Mouse (Mus musculus): ENCODE measurements around the gene Tchhl1. TPM values are rescaled to one million over a fixed set of nuclear protein-coding genes. Genes with fewer than 3 reads are reported as not detected.

Gene Tchhl1
- polyA plus RNA-seq, 1 experiment from 2014 or later = not detected

DNA sequence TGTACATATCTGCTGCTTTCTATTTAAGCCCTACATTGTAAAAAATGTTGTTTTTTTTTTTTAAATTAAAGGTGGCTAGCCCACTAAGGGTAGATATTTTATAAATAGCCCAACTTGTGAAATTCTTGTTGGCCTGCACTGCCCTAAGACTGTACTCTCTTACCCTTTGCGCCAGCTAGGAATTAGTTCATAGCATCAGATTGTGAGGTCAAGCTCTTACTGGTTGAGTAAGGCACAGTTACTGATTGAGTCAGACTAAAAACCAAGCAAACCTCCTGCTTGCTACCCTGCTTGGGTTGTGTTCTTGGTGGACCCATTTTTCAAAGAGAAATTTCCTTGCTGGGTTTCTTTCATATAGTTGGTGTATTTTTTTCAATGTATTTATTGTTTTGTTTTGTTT, 43.2 kb downstream of the Tchhl1 start:
- no peak overlapping the region for H3K4me3 ChIP-seq (replicated peaks; ENCODE audit: low read length)
- H3K9ac ChIP-seq (ENCODE audit: low read length) = no peak overlapping the region
- H3K36me3 ChIP-seq (ENCODE audit: control insufficient read depth, insufficient read depth, low read length) = no peaks in the 10 kb centered on the region
- WGBS = 91% methylated on average over 1 of the region's 1 CpGs
- no peak overlapping the region for H3K4me2 ChIP-seq (ENCODE audit: low read depth, low read length)
- no peaks in the 10 kb centered on the region for H3K9me3 ChIP-seq (replicated peaks; ENCODE audit: control insufficient read depth, low read length)
- H3K27ac ChIP-seq (ENCODE audit: low read length) = no peak overlapping the region
- ATAC-seq (ENCODE audit: insufficient read depth, low FRiP score) = no peak
- H3K4me1 ChIP-seq (ENCODE audit: control insufficient read depth, insufficient read depth, low read length) = no peaks in the 10 kb centered on the region
- H3K27me3 ChIP-seq (ENCODE audit: control insufficient read depth, insufficient read depth, low read length) = no peaks in the 10 kb centered on the region

DNA sequence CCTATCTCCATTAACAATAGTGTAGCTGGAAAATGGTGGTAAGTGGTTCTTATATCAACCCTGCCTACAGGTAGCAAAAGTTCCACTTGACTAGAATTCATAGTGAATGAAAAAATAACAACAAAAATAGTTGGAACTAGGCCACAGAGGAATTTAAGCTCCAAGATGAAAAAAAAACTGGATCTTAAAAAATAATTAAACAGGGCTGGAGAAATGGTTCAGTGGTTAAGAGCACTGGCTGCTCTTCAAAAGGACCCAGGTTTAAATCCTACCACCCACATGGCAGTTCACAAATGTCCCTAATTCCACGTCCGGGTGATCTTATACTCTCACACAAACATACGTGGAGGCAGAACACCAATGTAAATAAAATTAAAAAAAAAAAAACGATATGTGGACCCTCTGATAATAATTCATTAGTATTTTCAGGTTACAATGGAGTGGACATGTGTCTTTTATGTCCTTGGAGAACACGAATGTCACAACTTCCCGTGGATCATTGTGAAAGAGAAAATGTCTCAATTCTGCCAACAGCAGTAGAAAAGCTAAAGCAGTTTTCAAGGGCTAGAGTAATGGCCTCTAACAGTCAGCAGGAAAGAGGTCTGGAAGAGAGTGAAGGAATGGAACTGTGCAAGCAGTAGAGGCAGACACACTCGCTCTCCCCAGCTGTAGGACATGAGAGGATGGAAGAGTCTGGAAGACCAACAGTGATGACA, 44.0 kb downstream of the Tchhl1 start:
- no peak overlapping the region for H3K9ac ChIP-seq (ENCODE audit: low read length)
- no peaks in the 10 kb centered on the region for H3K27me3 ChIP-seq (ENCODE audit: control insufficient read depth, insufficient read depth, low read length)

DNA sequence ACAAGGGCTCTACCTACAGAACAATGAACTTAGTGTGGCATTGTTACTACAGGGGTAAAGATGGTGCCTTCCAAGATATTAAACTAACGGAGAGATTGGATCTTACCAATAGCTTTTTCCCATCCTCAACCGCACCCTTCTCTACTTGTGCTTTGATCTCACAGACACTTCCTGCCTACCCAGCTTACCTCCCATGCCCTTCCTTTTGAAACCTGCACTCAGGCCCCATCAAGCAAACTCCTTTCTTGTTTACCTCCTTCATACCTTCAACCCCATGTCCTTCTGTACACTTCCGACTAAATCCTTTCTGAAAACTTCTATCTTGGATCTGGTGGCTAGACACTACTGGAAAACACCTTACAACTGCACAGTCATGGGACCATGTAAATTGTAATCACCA, 46.1 kb downstream of the Tchhl1 start:
- H3K27me3 ChIP-seq (ENCODE audit: control insufficient read depth, insufficient read depth, low read length) = no peaks in the 10 kb centered on the region
- H3K4me1 ChIP-seq (ENCODE audit: control insufficient read depth, insufficient read depth, low read length) = no peaks in the 10 kb centered on the region
- no peak overlapping the region for H3K4me2 ChIP-seq (ENCODE audit: low read depth, low read length)
- no peak for ATAC-seq (ENCODE audit: insufficient read depth, low FRiP score)
- no peak overlapping the region for H3K4me3 ChIP-seq (replicated peaks; ENCODE audit: low read length)
- no peak overlapping the region for H3K27ac ChIP-seq (ENCODE audit: low read length)
- H3K9me3 ChIP-seq (replicated peaks; ENCODE audit: control insufficient read depth, low read length) = no peaks in the 10 kb centered on the region
- H3K36me3 ChIP-seq (ENCODE audit: control insufficient read depth, insufficient read depth, low read length) = no peaks in the 10 kb centered on the region
- WGBS = 89% methylated on average over 3 of the region's 3 CpGs
- no peak overlapping the region for H3K9ac ChIP-seq (ENCODE audit: low read length)

More for the DNA sequence above, 44.0 kb downstream of the Tchhl1 start:
- Histone ChIP-seq H3K36me3 (ENCODE audit: control insufficient read depth, insufficient read depth, low read length) (no peaks in the 10 kb centered on the region), H3K4me1 (ENCODE audit: control insufficient read depth, insufficient read depth, low read length) (no peaks in the 10 kb centered on the region), H3K27ac (ENCODE audit: low read length) (no peak overlapping the region), H3K4me2 (ENCODE audit: low read depth, low read length) (no peak overlapping the region), H3K9me3 (replicated peaks; ENCODE audit: control insufficient read depth, low read length) (no peaks in the 10 kb centered on the region), H3K4me3 (replicated peaks; ENCODE audit: low read length) (no peak overlapping the region)
- WGBS = 73% methylated on average over 7 of the region's 7 CpGs
- no peak for ATAC-seq (ENCODE audit: insufficient read depth, low FRiP score)

DNA sequence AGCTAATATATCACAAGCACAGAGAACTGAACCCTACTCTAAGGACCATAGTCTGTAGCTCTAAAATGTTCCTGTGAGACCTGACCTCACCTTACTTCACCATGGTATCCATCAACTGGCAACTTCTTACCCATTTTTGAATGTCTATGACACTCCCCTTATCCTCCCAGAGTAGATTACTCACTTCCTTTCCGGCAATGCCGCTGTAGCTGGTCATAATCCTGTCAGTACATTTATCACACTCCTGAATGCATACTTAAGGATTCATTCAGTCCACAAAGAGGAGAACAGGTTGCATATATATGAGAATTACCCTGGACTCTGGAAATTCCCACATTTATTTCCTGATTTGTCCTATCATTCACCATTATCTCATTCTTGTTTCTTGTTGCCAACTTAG, 48.8 kb downstream of the Tchhl1 start:
- whole genome bisulfite sequencing = 55% methylated on average over 2 of the region's 2 CpGs
- H3K27me3 ChIP-seq (ENCODE audit: control insufficient read depth, insufficient read depth, low read length) = no peaks in the 10 kb centered on the region
- peaks cover 11% of the 10 kb centered on the region for H3K4me1 ChIP-seq (ENCODE audit: control insufficient read depth, insufficient read depth, low read length)
- no peak for ATAC-seq (ENCODE audit: insufficient read depth, low FRiP score)
- no peaks in the 10 kb centered on the region for H3K36me3 ChIP-seq (ENCODE audit: control insufficient read depth, insufficient read depth, low read length)
- H3K27ac ChIP-seq (ENCODE audit: low read length) = no peak overlapping the region
- H3K4me2 ChIP-seq (ENCODE audit: low read depth, low read length) = no peak overlapping the region
- no peaks in the 10 kb centered on the region for H3K9me3 ChIP-seq (replicated peaks; ENCODE audit: control insufficient read depth, low read length)
- H3K9ac ChIP-seq (ENCODE audit: low read length) = no peak overlapping the region
- H3K4me3 ChIP-seq (replicated peaks; ENCODE audit: low read length) = no peak overlapping the region

DNA sequence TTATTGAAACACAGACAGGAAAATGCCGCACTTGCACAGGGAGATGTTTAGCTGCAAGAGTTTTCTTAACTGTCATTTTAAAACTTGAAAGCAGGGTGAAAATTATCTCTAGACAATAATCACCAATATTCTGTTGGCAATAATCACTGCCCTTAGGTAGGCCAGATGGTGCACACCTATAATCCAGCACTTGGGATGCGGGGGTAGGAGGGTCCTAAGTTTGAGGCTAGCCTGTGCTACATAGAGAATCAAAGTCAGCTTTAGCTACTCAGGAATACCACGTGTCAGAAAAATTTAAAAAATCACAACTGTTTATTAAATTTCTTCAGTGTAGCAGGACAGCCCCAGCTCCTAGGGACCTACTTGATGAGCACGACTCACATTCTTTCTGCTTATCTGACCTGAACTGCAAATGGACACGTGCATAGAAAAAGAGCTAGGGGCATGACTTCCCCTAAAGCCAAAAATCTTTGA, 51.3 kb downstream of the Tchhl1 start:
- Histone ChIP-seq H3K36me3 (ENCODE audit: control insufficient read depth, insufficient read depth, low read length) (no peaks in the 10 kb centered on the region), H3K4me1 (ENCODE audit: control insufficient read depth, insufficient read depth, low read length) (peaks cover 16% of the 10 kb centered on the region), H3K27ac (ENCODE audit: low read length) (peak overlapping the region; percentile 97), H3K27me3 (ENCODE audit: control insufficient read depth, insufficient read depth, low read length) (no peaks in the 10 kb centered on the region), H3K4me3 (replicated peaks; ENCODE audit: low read length) (peak overlapping the region; percentile 70), H3K9ac (ENCODE audit: low read length) (peak overlapping the region; percentile 89), H3K9me3 (replicated peaks; ENCODE audit: control insufficient read depth, low read length) (no peaks in the 10 kb centered on the region), H3K4me2 (ENCODE audit: low read depth, low read length) (peak overlapping the region; percentile 66; the same call in 1 of the 2 replicates)
- no peak for ATAC-seq (ENCODE audit: insufficient read depth, low FRiP score)
- 48% methylated on average over 5 of the region's 5 CpGs for WGBS

DNA sequence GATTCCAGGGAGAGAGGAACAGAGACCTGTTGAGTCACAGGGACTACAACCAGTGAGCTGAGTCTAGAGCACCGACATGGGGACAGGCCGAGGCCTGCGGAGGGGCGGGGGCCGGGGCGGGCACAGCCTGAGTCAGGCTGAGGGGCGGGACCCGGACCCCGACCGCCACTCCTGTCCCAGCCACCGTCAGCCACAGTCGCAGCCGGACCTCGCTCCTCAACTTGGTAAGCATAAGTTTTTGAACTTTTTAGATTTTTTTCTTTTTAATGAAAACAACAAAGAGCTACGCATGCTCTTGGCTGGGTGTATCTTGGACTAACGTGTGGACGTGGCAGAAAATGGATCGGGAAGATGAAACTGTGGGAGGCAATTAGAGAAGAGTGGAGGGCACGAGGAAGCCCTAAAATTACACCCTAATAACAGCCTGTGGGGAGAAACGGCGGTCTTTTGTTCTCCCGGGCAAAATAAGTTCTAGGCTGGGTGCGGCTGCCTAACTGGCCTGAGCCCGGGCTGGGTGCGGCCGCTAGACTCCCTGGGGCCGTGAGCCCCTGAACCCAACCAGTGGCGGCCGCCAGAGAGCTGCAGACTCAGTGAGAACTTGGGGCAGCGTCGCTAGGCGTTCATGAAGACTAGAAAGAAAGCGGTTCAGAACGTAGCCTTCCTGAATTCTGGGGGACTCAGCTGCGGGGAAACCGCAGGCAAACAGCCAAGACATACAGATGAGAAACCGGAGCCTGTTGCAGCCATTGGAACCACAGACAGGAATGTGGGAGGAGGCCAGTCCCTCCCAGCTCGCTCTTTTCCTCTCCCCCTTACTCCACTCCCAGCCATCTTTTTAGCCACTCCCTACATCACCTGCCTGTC, 52.0 kb downstream of the Tchhl1 start, which contains the start of gene S100a11:
Gene S100a11, plus strand, starts transcription at position 159 of the 864 bp plus-strand sequence.
- Histone ChIP-seq H3K36me3 (ENCODE audit: control insufficient read depth, insufficient read depth, low read length) (no peaks in the 10 kb centered on the region), H3K9ac (ENCODE audit: low read length) (peak within 1 kb of the TSS; percentile 89), H3K4me2 (ENCODE audit: low read depth, low read length) (peak within 1 kb of the TSS; percentile 66), H3K4me3 (replicated peaks; ENCODE audit: low read length) (peak within 1 kb of the TSS; percentile 70), H3K4me1 (ENCODE audit: control insufficient read depth, insufficient read depth, low read length) (peaks cover 16% of the 10 kb centered on the region), H3K9me3 (replicated peaks; ENCODE audit: control insufficient read depth, low read length) (no peaks in the 10 kb centered on the region), H3K27me3 (ENCODE audit: control insufficient read depth, insufficient read depth, low read length) (no peaks in the 10 kb centered on the region), H3K27ac (ENCODE audit: low read length) (peak within 1 kb of the TSS; percentile 97)
- ATAC-seq (ENCODE audit: insufficient read depth, low FRiP score) = peak; percentile 94
- WGBS = under 1% methylated on average over 38 of the region's 38 CpGs

Small RNA genes within 50 kb of the gene (microRNA-seq; reads per million reads assigned to microRNA genes)
- not detected for gene Gm22752

Other genes starting within 250 kb of the Tchhl1 start
- 2.2 and 3.0 TPM in 2 replicates for gene Flg, start 195.2 kb upstream of the Tchhl1 start, polyA plus RNA-seq (2015; fragmentation: Nextera tagmentation; extraction: Ambion mirVana)
- gene Hrnr, start 149.0 kb upstream of the Tchhl1 start, polyA plus RNA-seq (2015; fragmentation: Nextera tagmentation; extraction: Ambion mirVana) = 1.1 and 2.1 TPM in 2 replicates
- gene Rptn, start 75.1 kb upstream of the Tchhl1 start, polyA plus RNA-seq (2015; fragmentation: Nextera tagmentation; extraction: Ambion mirVana) = 30.5 and 60.5 TPM in 2 replicates
- 2.4 and 2.6 TPM in 2 replicates for gene Tchh, start 26.4 kb upstream of the Tchhl1 start, polyA plus RNA-seq (2015; fragmentation: Nextera tagmentation; extraction: Ambion mirVana)
- 2,104 and 2,339 TPM in 2 replicates for gene S100a11, start 51.7 kb downstream of the Tchhl1 start, polyA plus RNA-seq (2015; fragmentation: Nextera tagmentation; extraction: Ambion mirVana)
- gene S100a10, start 86.3 kb downstream of the Tchhl1 start, polyA plus RNA-seq (2015; fragmentation: Nextera tagmentation; extraction: Ambion mirVana) = 575 and 603 TPM in 2 replicates
- gene Tdpoz2, start 183.9 kb downstream of the Tchhl1 start, polyA plus RNA-seq (2015; fragmentation: Nextera tagmentation; extraction: Ambion mirVana) = not detected in 2 replicates
- not detected in 2 replicates for gene Tdpoz1, start 207.6 kb downstream of the Tchhl1 start, polyA plus RNA-seq (2015; fragmentation: Nextera tagmentation; extraction: Ambion mirVana)
- not detected in 2 replicates for gene Gm37596, start 224.3 kb downstream of the Tchhl1 start, polyA plus RNA-seq (2015; fragmentation: Nextera tagmentation; extraction: Ambion mirVana)

Data from stomach, embryonic 16.5 days (tissue).